Mouse (Mus musculus): ENCODE data around the gene Cox7a2. TPM values are rescaled to one million over a fixed set of nuclear protein-coding genes. Genes with fewer than 3 reads are reported as not detected.

Cox7a2 gene
- polyA plus RNA-seq, 1 experiment: 242 TPM

- H3K4me3 ChIP-seq (ENCODE audit: insufficient read depth, low read length): peak overlapping the region; percentile 78
- H3K27ac ChIP-seq (ENCODE audit: insufficient read depth, low read length): peak overlapping the region; percentile 92
- H3K4me1 ChIP-seq (ENCODE audit: control insufficient read depth, insufficient read depth, low read length): peaks cover 4% of the 10 kb centered on the region; the same call in 1 of the 2 replicates
- no peak for TF ChIP-seq CTCF (IDR thresholded peaks at IDR 0.05; ENCODE audit: borderline replicate concordance, insufficient read depth, low read length)
- 0 out of 2 replicates have a peak, but pooled peaks have one; percentile 38 for TF ChIP-seq POLR2A (IDR thresholded peaks at IDR 0.05; ENCODE audit: low read depth, low read length)
Measured at GRCm38 (mm10) chr9:79716909-79717835, 42.5 kb downstream of the Cox7a2 start.

GRCm38 (mm10) chr9:79716496-79716895 lies 43.2 kb downstream of the Cox7a2 start:
- TF ChIP-seq POLR2A (IDR thresholded peaks at IDR 0.05; ENCODE audit: low read depth, low read length) (no peak), CTCF (IDR thresholded peaks at IDR 0.05; ENCODE audit: borderline replicate concordance, insufficient read depth, low read length) (no peak)
- H3K4me3 ChIP-seq (ENCODE audit: insufficient read depth, low read length): peak overlapping the region; percentile 78
- peaks cover 4% of the 10 kb centered on the region; the same call in 1 of the 2 replicates for H3K4me1 ChIP-seq (ENCODE audit: control insufficient read depth, insufficient read depth, low read length)
- peak overlapping the region; percentile 92 for H3K27ac ChIP-seq (ENCODE audit: insufficient read depth, low read length)

GRCm38 (mm10) chr9:79714471-79715045 lies 45.1 kb downstream of the Cox7a2 start:
- Histone ChIP-seq H3K27ac (ENCODE audit: insufficient read depth, low read length) (peak overlapping the region; percentile 71), H3K4me1 (ENCODE audit: control insufficient read depth, insufficient read depth, low read length) (peaks cover 4% of the 10 kb centered on the region; the same call in 1 of the 2 replicates), H3K4me3 (ENCODE audit: insufficient read depth, low read length) (peak overlapping the region; percentile 24)
- TF ChIP-seq CTCF (IDR thresholded peaks at IDR 0.05; ENCODE audit: borderline replicate concordance, insufficient read depth, low read length) (no peak), POLR2A (IDR thresholded peaks at IDR 0.05; ENCODE audit: low read depth, low read length) (no peak)

Other genes with a start within 250 kb of the Cox7a2 start
- 1,043 and 1,276 TPM in 2 replicates for gene Col12a1, start 41.0 kb downstream of the Cox7a2 start, polyA plus RNA-seq (2011; ENCODE audit: insufficient read length, low read depth, missing spikeins)
- gene Tmem30a, start 33.6 kb upstream of the Cox7a2 start, polyA plus RNA-seq (2011; ENCODE audit: insufficient read length, low read depth, missing spikeins): 99.7 and 108 TPM in 2 replicates

All from embryonic fibroblast, embryonic 13.5 days (primary cell).